Mouse (Mus musculus) heart, postnatal 0 days (tissue): ENCODE measurements around the gene Map2k5. TPM values are rescaled to one million over a fixed set of nuclear protein-coding genes. Genes with fewer than 3 reads are reported as not detected.
A peak's percentile ranks its signal among the peaks of the same experiment; 100 is the strongest.

ENCODE experiments used
- ATAC-seq: fragments of 200-750 bp; cut with Nextera tagmentation; 2 replicates; pipeline ENCODE4 v1.8.0; 2017; ENCODE audit warnings: low read depth, moderate number of reproducible peaks, moderate library complexity; ENCODE audit not compliant: insufficient read depth
- DNase-seq: peaks from one replicate; pipeline ENCODE4 v3.0.0-alpha.2; 2016; ENCODE audit warnings: low spot score
- H3K27ac ChIP-seq: fragments of 300-500 bp; sonication (generic); 2 replicates; pipeline ENCODE4 v1.5.1; 2014; ENCODE audit warnings: low read depth, mild to moderate bottlenecking
- H3K27me3 ChIP-seq: fragments of 300-500 bp; sonication (generic); 2 replicates; pipeline ENCODE4 v1.6.1; 2014; ENCODE audit warnings: low read length, mixed read lengths; ENCODE audit not compliant: control insufficient read depth, insufficient read depth
- H3K36me3 ChIP-seq: fragments of 300-500 bp; sonication (generic); replicated peaks from 2 replicates; pipeline ENCODE4 v1.6.1; 2014; ENCODE audit warnings: low read length, mixed read lengths; ENCODE audit not compliant: control insufficient read depth, insufficient read depth
- H3K4me1 ChIP-seq: fragments of 300-500 bp; sonication (generic); 2 replicates; pipeline ENCODE4 v1.6.1; 2014; ENCODE audit warnings: antibody characterized with exemption; ENCODE audit not compliant: control insufficient read depth, insufficient read depth
- H3K4me2 ChIP-seq: fragments of 300-500 bp; sonication (generic); 2 replicates; pipeline ENCODE4 v1.6.1; 2014; ENCODE audit warnings: low read depth, mild to moderate bottlenecking, low read length, moderate library complexity
- H3K4me3 ChIP-seq: fragments of 300-500 bp; sonication (generic); 2 replicates; pipeline ENCODE4 v1.5.1; 2014; ENCODE audit warnings: low read depth, low read length
- H3K9ac ChIP-seq: fragments of 300-500 bp; sonication (generic); replicated peaks from 2 replicates; pipeline ENCODE4 v1.6.1; 2014; ENCODE audit warnings: low read depth, low read length, mixed read lengths
- H3K9me3 ChIP-seq: fragments of 300-500 bp; sonication (generic); replicated peaks from 2 replicates; pipeline ENCODE4 v1.6.1; 2016; ENCODE audit warnings: low read length; ENCODE audit not compliant: control insufficient read depth
- CTCF ChIP-seq: IDR thresholded peaks from 2 replicates; pipeline ENCODE4 v1.5.1; 2016; ENCODE audit warnings: antibody characterized with exemption, control low read depth, low read depth
- EP300 ChIP-seq: IDR thresholded peaks from 2 replicates; pipeline ENCODE4 v1.6.1; 2016; ENCODE audit warnings: antibody characterized with exemption, low read depth
- WGBS: fragments of 180-500 bp; shearing (Covaris S2); extraction: QIAGEN DNeasy Blood & Tissue Kit; methylation state at CpG from one replicate; pipeline ENCODE4 v1.1.7; 2014; 5-methylcytosine and 5-hydroxymethylcytosine counted together
- polyA plus RNA-seq: library from polyadenylated mRNA; unstranded; fragments of >200 nt; fragmentation: Nextera tagmentation; extraction: Ambion mirVana; gene quantifications from 2 replicates; pipeline ENCODE4 v1.2.1, GENCODE M21; 2015
- total RNA-seq: library from RNA; depleted of rRNA; stranded (reverse); fragments of >200 nt; gene quantifications from 2 replicates; pipeline ENCODE4 v1.2.3, GENCODE M21; 2014; ENCODE audit warnings: low replicate concordance

Gene Map2k5
- total and polyA plus RNA-seq, 2 experiments from 2014 or later, result 22.6 to 33.9 TPM

GRCm38 (mm10) chr9:63138481-63138967, 239.2 kb downstream of the Map2k5 start:
- H3K4me2 ChIP-seq, result peak overlapping the region; percentile 45
- DNase-seq (no peak), ATAC-seq (no peak)
- 2% methylated on average over 31 of the region's 31 CpGs for WGBS
- no peak overlapping the region for H3K27ac ChIP-seq
- H3K4me3 ChIP-seq, result peak overlapping the region; percentile 31
- TF ChIP-seq CTCF, result no peak
- H3K9ac ChIP-seq, result no peak overlapping the region
- no peaks in the 10 kb centered on the region for H3K9me3 ChIP-seq
- no peaks in the 10 kb centered on the region for H3K36me3 ChIP-seq
- peaks cover 98% of the 10 kb centered on the region for H3K27me3 ChIP-seq
- peaks cover 6% of the 10 kb centered on the region; the same call in 1 of the 2 replicates for H3K4me1 ChIP-seq

- no peaks in the 10 kb centered on the region for H3K9me3 ChIP-seq
- H3K4me2 ChIP-seq, result no peak overlapping the region
- no peak for ATAC-seq
- TF ChIP-seq CTCF (no peak), EP300 (no peak)
- WGBS, result 4% methylated on average over 6 of the region's 6 CpGs
- H3K4me3 ChIP-seq, result 0 out of 2 replicates have a peak overlapping the region, but pooled peaks have one; percentile 1
- H3K9ac ChIP-seq, result no peak overlapping the region
- DNase-seq, result no peak
- H3K27ac ChIP-seq, result no peak overlapping the region
- peaks cover 91% of the 10 kb centered on the region for H3K27me3 ChIP-seq
- peaks cover 6% of the 10 kb centered on the region; the same call in 1 of the 2 replicates for H3K4me1 ChIP-seq
- H3K36me3 ChIP-seq, result no peaks in the 10 kb centered on the region
These were observed 240.1 kb downstream of the Map2k5 start for GRCm38 (mm10) chr9:63137615-63137915.

DNA sequence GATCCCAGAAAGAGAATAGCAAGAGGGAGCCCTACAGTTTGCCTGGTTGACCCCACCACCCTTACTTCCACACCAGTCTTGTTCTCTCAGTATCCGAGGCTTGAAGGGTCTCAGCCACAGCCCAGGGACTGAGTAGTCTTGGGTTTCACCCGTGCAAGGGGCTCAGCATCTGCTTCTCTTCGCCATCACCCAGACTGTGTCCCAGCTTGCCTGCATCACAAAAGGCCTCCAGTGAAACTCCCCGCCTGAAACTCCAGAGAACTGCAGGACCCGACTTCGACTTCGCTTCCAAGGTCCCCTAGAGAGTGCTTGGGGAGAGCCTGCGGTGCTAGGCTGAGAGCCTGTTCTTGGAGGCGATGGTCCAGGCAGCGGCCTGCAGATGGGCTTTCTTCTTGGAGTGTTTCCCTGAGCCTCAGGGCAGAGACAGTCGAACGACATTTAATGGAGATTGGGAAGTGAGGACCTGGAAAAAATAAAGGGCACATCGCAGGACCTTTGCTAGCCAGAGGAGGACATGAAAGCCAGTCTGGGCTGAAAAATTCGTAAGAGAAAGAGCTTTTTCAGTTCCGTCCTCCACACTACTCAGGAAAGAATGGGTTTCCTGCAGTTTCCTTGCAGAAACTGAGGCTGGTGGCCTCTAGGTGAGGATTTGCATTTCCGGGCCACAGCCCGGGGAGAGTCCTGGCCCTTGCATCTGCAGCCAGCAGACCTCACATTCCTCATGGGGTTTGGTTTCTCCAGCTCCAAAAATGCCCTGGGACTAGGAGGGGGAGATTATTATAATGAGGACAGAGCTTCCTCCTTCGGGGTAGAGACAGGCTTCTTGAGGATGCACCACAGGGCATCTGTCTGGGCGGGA, 240.7 kb downstream of the Map2k5 start:
- H3K27ac ChIP-seq, result no peak overlapping the region
- TF ChIP-seq EP300 (no peak), CTCF (no peak)
- H3K9me3 ChIP-seq, result no peaks in the 10 kb centered on the region
- DNase-seq (no peak), ATAC-seq (no peak)
- no peak overlapping the region for H3K9ac ChIP-seq
- H3K4me2 ChIP-seq, result no peak overlapping the region
- H3K27me3 ChIP-seq, result peaks cover 86% of the 10 kb centered on the region
- 0 out of 2 replicates have a peak overlapping the region, but pooled peaks have one; percentile 1 for H3K4me3 ChIP-seq
- 9% methylated on average over 19 of the region's 19 CpGs for WGBS
- H3K36me3 ChIP-seq, result no peaks in the 10 kb centered on the region
- peaks cover 6% of the 10 kb centered on the region; the same call in 1 of the 2 replicates for H3K4me1 ChIP-seq

DNA sequence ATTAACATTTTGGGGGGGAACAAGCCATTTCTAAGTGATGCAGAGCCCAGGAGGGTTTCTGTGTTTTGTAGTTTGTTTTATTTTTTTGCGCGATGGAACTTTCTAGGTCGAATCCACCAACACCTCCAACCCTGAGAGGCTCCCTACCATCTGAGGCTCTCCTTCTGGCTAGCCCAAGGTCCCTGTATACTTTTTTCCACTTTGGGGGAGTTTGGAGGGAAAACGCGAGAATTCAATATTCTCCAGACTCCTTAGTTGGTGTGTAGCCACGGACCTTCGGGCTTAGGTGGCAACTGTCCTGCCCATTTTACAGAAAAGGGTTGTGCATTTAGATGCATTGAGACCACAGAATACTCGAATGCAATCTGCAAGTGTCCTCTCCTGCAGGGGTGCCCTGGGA, 241.5 kb downstream of the Map2k5 start:
- no peak for TF ChIP-seq EP300
- TF ChIP-seq CTCF, result no peak
- no peak overlapping the region for H3K9ac ChIP-seq
- no peak overlapping the region for H3K4me2 ChIP-seq
- DNase-seq, result no peak
- H3K27me3 ChIP-seq, result peaks cover 78% of the 10 kb centered on the region
- H3K36me3 ChIP-seq, result no peaks in the 10 kb centered on the region
- peaks cover 6% of the 10 kb centered on the region; the same call in 1 of the 2 replicates for H3K4me1 ChIP-seq
- no peak overlapping the region for H3K4me3 ChIP-seq
- H3K9me3 ChIP-seq, result no peaks in the 10 kb centered on the region
- no peak for ATAC-seq
- 8% methylated on average over 8 of the region's 8 CpGs for WGBS
- no peak overlapping the region for H3K27ac ChIP-seq

DNA sequence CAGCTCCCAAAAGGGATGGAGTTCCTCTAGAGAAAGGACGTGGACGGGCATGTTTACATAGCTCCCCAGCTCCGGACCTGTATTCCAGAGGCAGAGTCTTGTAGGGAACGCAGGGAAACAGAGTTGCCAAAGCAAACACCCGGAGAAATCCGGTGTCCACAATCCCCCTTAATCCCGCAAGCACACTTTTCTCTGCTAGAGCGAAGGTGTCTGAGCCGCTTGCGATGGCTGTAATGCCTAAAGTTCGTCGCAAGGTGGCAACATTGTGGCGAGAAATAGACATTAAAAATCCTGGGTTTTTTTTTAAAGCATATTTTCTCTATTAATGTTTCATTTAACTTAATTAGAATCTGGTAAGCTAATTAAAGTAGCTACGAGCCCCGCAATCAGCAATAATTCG, 241.9 kb downstream of the Map2k5 start:
- peak overlapping the region; percentile 54 for H3K4me2 ChIP-seq
- DNase-seq (peak; percentile 58), ATAC-seq (no peak)
- WGBS, result under 1% methylated on average over 16 of the region's 16 CpGs
- H3K4me1 ChIP-seq, result peaks cover 6% of the 10 kb centered on the region; the same call in 1 of the 2 replicates
- H3K9me3 ChIP-seq, result no peaks in the 10 kb centered on the region
- H3K4me3 ChIP-seq, result peak overlapping the region; percentile 31
- peak; percentile 75 for TF ChIP-seq CTCF
- no peak for TF ChIP-seq EP300
- no peak overlapping the region for H3K9ac ChIP-seq
- peaks cover 74% of the 10 kb centered on the region for H3K27me3 ChIP-seq
- no peaks in the 10 kb centered on the region for H3K36me3 ChIP-seq
- no peak overlapping the region for H3K27ac ChIP-seq
